Mouse (Mus musculus): ENCODE results near the gene B4galt5.

- peak; percentile 34 for TF ChIP-seq CTCF (IDR thresholded peaks at IDR 0.05; ENCODE audit: low read depth)
- no peak for TF ChIP-seq EP300 (IDR thresholded peaks at IDR 0.05; ENCODE audit: low read depth)
Observed at GRCm38 (mm10) chr2:167294926-167295325, 54.1 kb downstream of the B4galt5 start.

All from liver, postnatal 0 days (tissue).